Mouse (Mus musculus) limb, embryonic 14.5 days (tissue): Measurements from ENCODE around the gene Zfand3. TPM values are rescaled to one million over a fixed set of nuclear protein-coding genes. Genes with fewer than 3 reads are reported as not detected.

Experiments
- ATAC-seq: fragments of 200-750 bp; cut with Nextera tagmentation; 2 replicates; pipeline ENCODE4 v1.8.0; 2017; ENCODE audit warnings: low read depth, moderate number of reproducible peaks, moderate TSS enrichment; ENCODE audit not compliant: low FRiP score
- DNase-seq: peaks from one replicate; pipeline ENCODE4 v3.0.0-alpha.2; 2015; ENCODE audit warnings: low spot score
- H3K27ac ChIP-seq: fragments of 300-500 bp; sonication (generic); replicated peaks from 2 replicates; pipeline ENCODE4 v1.5.1; 2014; ENCODE audit warnings: low read depth, mild to moderate bottlenecking, low read length, moderate library complexity, mixed read lengths
- H3K27me3 ChIP-seq: fragments of 300-500 bp; sonication (generic); 2 replicates; pipeline ENCODE4 v1.6.1; 2014; ENCODE audit warnings: low read length, mixed read lengths; ENCODE audit not compliant: control insufficient read depth, insufficient read depth
- H3K36me3 ChIP-seq: fragments of 300-500 bp; sonication (generic); 2 replicates; pipeline ENCODE4 v1.6.1; 2014; ENCODE audit warnings: mild to moderate bottlenecking, low read length, moderate library complexity, mixed read lengths; ENCODE audit not compliant: control insufficient read depth, insufficient read depth
- H3K4me1 ChIP-seq: fragments of 300-500 bp; sonication (generic); 2 replicates; pipeline ENCODE4 v1.6.1; 2014; ENCODE audit warnings: antibody characterized with exemption, low read length, mixed read lengths; ENCODE audit not compliant: control insufficient read depth, insufficient read depth
- H3K4me2 ChIP-seq: fragments of 300-500 bp; sonication (generic); replicated peaks from 2 replicates; pipeline ENCODE4 v1.6.1; 2014; ENCODE audit warnings: low read depth, mild to moderate bottlenecking, low read length, moderate library complexity; ENCODE audit not compliant: severe bottlenecking
- H3K4me3 ChIP-seq: fragments of 300-500 bp; sonication (generic); replicated peaks from 2 replicates; pipeline ENCODE4 v1.5.1; 2014; ENCODE audit warnings: low read length
- H3K9ac ChIP-seq: fragments of 300-500 bp; sonication (generic); 2 replicates; pipeline ENCODE4 v1.6.1; 2014; ENCODE audit warnings: mild to moderate bottlenecking, low read depth, low read length, moderate library complexity; ENCODE audit not compliant: severe bottlenecking
- H3K9me3 ChIP-seq: fragments of 300-500 bp; sonication (generic); 2 replicates; pipeline ENCODE4 v1.6.1; 2016; ENCODE audit warnings: low read length; ENCODE audit not compliant: control insufficient read depth
- POLR2A ChIP-seq: fragments of 200-500 bp; IDR thresholded peaks from 2 replicates; pipeline ENCODE4 v1.8.0; 2012; ENCODE audit warnings: inconsistent platforms, mild to moderate bottlenecking, moderate library complexity, borderline replicate concordance; ENCODE audit not compliant: insufficient read depth, insufficient read length; ENCODE audit errors: extremely low read depth
- WGBS: fragments of 180-500 bp; shearing (Covaris S2); extraction: QIAGEN DNeasy Blood & Tissue Kit; methylation state at CpG from one replicate; pipeline ENCODE4 v1.1.7; 2014; 5-methylcytosine and 5-hydroxymethylcytosine counted together
- polyA plus RNA-seq, 2 experiments: library from polyadenylated mRNA; depleted of rRNA in 1 of 2; stranded (reverse) in 1 of 2; unstranded in 1 of 2; fragments of >200 nt; fragmentation: Nextera tagmentation in 1 of 2; extraction: Ambion mirVana in 1 of 2; gene quantifications; 2 replicates each; pipeline versions ENCODE4 v1.2.1 to v1.2.3; 2012 to 2014

The Zfand3 gene
- polyA plus RNA-seq, 2 experiments: 43.1 to 107 TPM

GRCm38 (mm10) chr17:30241061-30241460, 236.5 kb downstream of the Zfand3 start:
- no peak for TF ChIP-seq POLR2A
- H3K27ac ChIP-seq: no peak overlapping the region
- no peak overlapping the region for H3K4me2 ChIP-seq
- 59% methylated on average over 6 of the region's 6 CpGs for WGBS
- DNase-seq (no peak), ATAC-seq (no peak)
- no peaks in the 10 kb centered on the region for H3K9me3 ChIP-seq
- H3K27me3 ChIP-seq: no peaks in the 10 kb centered on the region
- no peak overlapping the region for H3K9ac ChIP-seq
- H3K36me3 ChIP-seq: no peaks in the 10 kb centered on the region
- no peak overlapping the region for H3K4me3 ChIP-seq
- H3K4me1 ChIP-seq: peaks cover 54% of the 10 kb centered on the region

- Histone ChIP-seq H3K4me3 (no peak overlapping the region), H3K4me1 (peaks cover 58% of the 10 kb centered on the region), H3K27me3 (no peaks in the 10 kb centered on the region), H3K36me3 (no peaks in the 10 kb centered on the region), H3K9me3 (no peaks in the 10 kb centered on the region), H3K27ac (no peak overlapping the region), H3K9ac (no peak overlapping the region), H3K4me2 (no peak overlapping the region)
- no peak for DNase-seq
- 67% methylated on average over 17 of the region's 17 CpGs for WGBS
- ATAC-seq: no peak
- TF ChIP-seq POLR2A: no peak
Observed at GRCm38 (mm10) chr17:30241720-30242322, 237.3 kb downstream of the Zfand3 start.

- H3K4me1 ChIP-seq: peaks cover 58% of the 10 kb centered on the region
- no peak for DNase-seq
- H3K27me3 ChIP-seq: no peaks in the 10 kb centered on the region
- no peak overlapping the region for H3K4me3 ChIP-seq
- no peak for TF ChIP-seq POLR2A
- ATAC-seq: no peak
- H3K36me3 ChIP-seq: no peaks in the 10 kb centered on the region
- no peak overlapping the region for H3K4me2 ChIP-seq
- H3K27ac ChIP-seq: no peak overlapping the region
- no peaks in the 10 kb centered on the region for H3K9me3 ChIP-seq
- 93% methylated on average over 4 of the region's 4 CpGs for WGBS
- no peak overlapping the region for H3K9ac ChIP-seq
Observed at GRCm38 (mm10) chr17:30242647-30243046, 238.1 kb downstream of the Zfand3 start.

- peaks cover 57% of the 10 kb centered on the region for H3K4me1 ChIP-seq
Observed at GRCm38 (mm10) chr17:30243540-30243939, 239.0 kb downstream of the Zfand3 start.

GRCm38 (mm10) chr17:30244651-30245307, 240.2 kb downstream of the Zfand3 start:
- ATAC-seq: peak; percentile 81
- H3K27me3 ChIP-seq: no peaks in the 10 kb centered on the region
- no peak for TF ChIP-seq POLR2A
- no peak overlapping the region for H3K9ac ChIP-seq
- peaks cover 45% of the 10 kb centered on the region for H3K4me1 ChIP-seq
- H3K4me2 ChIP-seq: peak overlapping the region; percentile 29; the same call in 1 of the 2 replicates
- no peak overlapping the region; the same call in 1 of the 2 replicates for H3K27ac ChIP-seq
- 35% methylated on average over 14 of the region's 14 CpGs for WGBS
- no peaks in the 10 kb centered on the region for H3K9me3 ChIP-seq
- no peak overlapping the region for H3K4me3 ChIP-seq
- no peaks in the 10 kb centered on the region for H3K36me3 ChIP-seq
- peak; percentile 67 for DNase-seq

More at GRCm38 (mm10) chr17:30243540-30243939, 239.0 kb downstream of the Zfand3 start:
- no peaks in the 10 kb centered on the region for H3K36me3 ChIP-seq
- H3K27ac ChIP-seq: no peak overlapping the region
- WGBS: 78% methylated on average over 7 of the region's 7 CpGs
- H3K9me3 ChIP-seq: no peaks in the 10 kb centered on the region
- H3K27me3 ChIP-seq: no peaks in the 10 kb centered on the region
- H3K4me2 ChIP-seq: no peak overlapping the region
- no peak overlapping the region for H3K4me3 ChIP-seq
- no peak for TF ChIP-seq POLR2A
- DNase-seq: no peak
- H3K9ac ChIP-seq: no peak overlapping the region
- no peak for ATAC-seq
